Mouse (Mus musculus) intestine, postnatal 0 days (tissue): ENCODE data around the gene Gm6034. TPM values are rescaled to one million over a fixed set of nuclear protein-coding genes. Genes with fewer than 3 reads are reported as not detected.
"Not testable (repeated sequence)": the region's sequence is repeated elsewhere in the genome, so short reads cannot be mapped to it uniquely, and the experiment has no call there.

Experiments
- ATAC-seq: fragments of 200-750 bp; cut with Nextera tagmentation; 2 replicates; pipeline ENCODE4 v1.8.0; 2017; ENCODE audit warnings: mild to moderate bottlenecking, moderate TSS enrichment, moderate library complexity
- H3K27ac ChIP-seq: fragments of 300-500 bp; sonication (generic); 2 replicates; pipeline ENCODE4 v1.5.1; 2014; ENCODE audit warnings: mild to moderate bottlenecking, low read depth, low read length, moderate library complexity
- H3K27me3 ChIP-seq: fragments of 300-500 bp; sonication (generic); replicated peaks from 2 replicates; pipeline ENCODE4 v1.6.1; 2014; ENCODE audit warnings: low read length, mixed read lengths; ENCODE audit not compliant: control insufficient read depth, insufficient read depth
- H3K36me3 ChIP-seq: fragments of 300-500 bp; sonication (generic); 2 replicates; pipeline ENCODE4 v1.6.1; 2014; ENCODE audit warnings: mild to moderate bottlenecking, moderate library complexity; ENCODE audit not compliant: control insufficient read depth, insufficient read depth
- H3K4me1 ChIP-seq: fragments of 300-500 bp; sonication (generic); replicated peaks from 2 replicates; pipeline ENCODE4 v1.6.1; 2014; ENCODE audit warnings: antibody characterized with exemption, low read length, mixed read lengths; ENCODE audit not compliant: control insufficient read depth, insufficient read depth
- H3K4me2 ChIP-seq: fragments of 300-500 bp; sonication (generic); replicated peaks from 2 replicates; pipeline ENCODE4 v1.6.1; 2014; ENCODE audit warnings: low read depth, mild to moderate bottlenecking, moderate library complexity
- H3K4me3 ChIP-seq: fragments of 300-500 bp; sonication (generic); 2 replicates; pipeline ENCODE4 v1.5.1; 2014; ENCODE audit warnings: low read depth, low read length
- H3K9ac ChIP-seq: fragments of 300-500 bp; sonication (generic); 2 replicates; pipeline ENCODE4 v1.6.1; 2014; ENCODE audit warnings: mild to moderate bottlenecking, low read depth, low read length
- H3K9me3 ChIP-seq: fragments of 300-500 bp; sonication (generic); 2 replicates; pipeline ENCODE4 v1.6.1; 2016; ENCODE audit warnings: mixed run types; ENCODE audit not compliant: control insufficient read depth
- CTCF ChIP-seq: sonication (generic); IDR thresholded peaks from 2 replicates; pipeline ENCODE4 v1.5.1; 2016; ENCODE audit warnings: low read depth, mild to moderate bottlenecking, control low read depth, antibody characterized with exemption, moderate library complexity
- whole genome bisulfite sequencing: fragments of 180-500 bp; shearing (Covaris S2); extraction: QIAGEN DNeasy Blood & Tissue Kit; methylation state at CpG from one replicate; pipeline ENCODE4 v1.1.7; 2014; 5-methylcytosine and 5-hydroxymethylcytosine counted together
- polyA plus RNA-seq: library from polyadenylated mRNA; unstranded; fragments of >200 nt; fragmentation: Nextera tagmentation; extraction: Ambion mirVana; gene quantifications from 2 replicates; pipeline ENCODE4 v1.2.1, GENCODE M21; 2015

Gm6034 gene
- polyA plus RNA-seq, 1 experiment from 2014 or later, result 3.1 TPM

- H3K4me3 ChIP-seq, result no peak overlapping the region
- no peak for ATAC-seq
- no peaks in the 10 kb centered on the region for H3K9me3 ChIP-seq
- WGBS, result 22% methylated on average over 3 of the region's 3 CpGs
- no peaks in the 10 kb centered on the region for H3K36me3 ChIP-seq
- H3K9ac ChIP-seq, result no peak overlapping the region
- TF ChIP-seq CTCF, result no peak
- no peaks in the 10 kb centered on the region for H3K4me1 ChIP-seq
- H3K27ac ChIP-seq, result no peak overlapping the region
- no peaks in the 10 kb centered on the region for H3K27me3 ChIP-seq
- H3K4me2 ChIP-seq, result no peak overlapping the region
Observed at GRCm38 (mm10) chr17:36093936-36094335, 51.2 kb downstream of the Gm6034 start.

GRCm38 (mm10) chr17:36099603-36100002 is 56.8 kb downstream of the Gm6034 start:
- H3K4me2 ChIP-seq, ATAC-seq, H3K27ac ChIP-seq, H3K36me3 ChIP-seq, H3K27me3 ChIP-seq, H3K9ac ChIP-seq, H3K4me3 ChIP-seq, H3K4me1 ChIP-seq, H3K9me3 ChIP-seq: not testable (repeated sequence)
- 71% methylated on average over 2 of the region's 2 CpGs for WGBS

GRCm38 (mm10) chr17:36102091-36102490 is 59.3 kb downstream of the Gm6034 start:
- H3K27me3 ChIP-seq, ATAC-seq, H3K36me3 ChIP-seq, H3K27ac ChIP-seq, H3K9me3 ChIP-seq, H3K4me2 ChIP-seq, H3K4me3 ChIP-seq, H3K9ac ChIP-seq, H3K4me1 ChIP-seq: not testable (repeated sequence)
- WGBS, result 83% methylated on average over 11 of the region's 12 CpGs

Other genes starting within 250 kb of the Gm6034 start
- 34.6 and 36.9 TPM in 2 replicates for gene Ier3, start 221.3 kb upstream of the Gm6034 start, polyA plus RNA-seq
- gene Flot1, start 219.7 kb upstream of the Gm6034 start, polyA plus RNA-seq, result 56.4 and 57.8 TPM in 2 replicates
- gene Tubb5, start 204.7 kb upstream of the Gm6034 start, polyA plus RNA-seq, result 233 and 240 TPM in 2 replicates
- gene Mdc1, start 201.4 kb upstream of the Gm6034 start, polyA plus RNA-seq, result 2.3 and 2.7 TPM in 2 replicates
- 19.8 and 20.6 TPM in 2 replicates for gene Nrm, start 181.6 kb upstream of the Gm6034 start, polyA plus RNA-seq
- 15.2 and 15.6 TPM in 2 replicates for gene Ppp1r18, start 177.4 kb upstream of the Gm6034 start, polyA plus RNA-seq
- gene Dhx16, start 163.1 kb upstream of the Gm6034 start, polyA plus RNA-seq, result 17.2 and 18.1 TPM in 2 replicates
- 31.5 and 32.3 TPM in 2 replicates for gene 2310061I04Rik, start 145.5 kb upstream of the Gm6034 start, polyA plus RNA-seq
- 11.0 and 11.9 TPM in 2 replicates for gene Atat1, start 132.9 kb upstream of the Gm6034 start, polyA plus RNA-seq
- 81.6 and 85.7 TPM in 2 replicates for gene Mrps18b, start 126.6 kb upstream of the Gm6034 start, polyA plus RNA-seq
- gene Ppp1r10, start 126.5 kb upstream of the Gm6034 start, polyA plus RNA-seq, result 13.8 and 14.3 TPM in 2 replicates
- gene Abcf1, start 73.2 kb upstream of the Gm6034 start, polyA plus RNA-seq, result 84.1 and 91.1 TPM in 2 replicates
- 29.4 and 33.9 TPM in 2 replicates for gene Gnl1, start 63.1 kb upstream of the Gm6034 start, polyA plus RNA-seq
- 9.4 and 9.6 TPM in 2 replicates for gene Prr3, start 62.7 kb upstream of the Gm6034 start, polyA plus RNA-seq
- gene H2-T24, start 22.4 kb upstream of the Gm6034 start, polyA plus RNA-seq, result 1.4 and 1.5 TPM in 2 replicates
- gene H2-T23, start 10.1 kb upstream of the Gm6034 start, polyA plus RNA-seq, result 68.3 and 71.7 TPM in 2 replicates
- gene H2-T22, start 214 bp upstream of the Gm6034 start, polyA plus RNA-seq, result 19.5 and 21.2 TPM in 2 replicates
- 84.2 and 86.5 TPM in 2 replicates for gene Gm11127, start 15.4 kb downstream of the Gm6034 start, polyA plus RNA-seq
- 0.17 TPM in 1 of 2 replicates, not detected in the other for gene Gm19684, start 78.7 kb downstream of the Gm6034 start, polyA plus RNA-seq
- 0.93 and 1.3 TPM in 2 replicates for gene Gm7030, start 86.5 kb downstream of the Gm6034 start, polyA plus RNA-seq
- 28.7 and 31.1 TPM in 2 replicates for gene Gm8909, start 125.6 kb downstream of the Gm6034 start, polyA plus RNA-seq
- gene H2-T3, start 147.3 kb downstream of the Gm6034 start, polyA plus RNA-seq, result 53.3 and 65.3 TPM in 2 replicates
- 103 and 110 TPM in 2 replicates for gene Rpp21, start 215.1 kb downstream of the Gm6034 start, polyA plus RNA-seq
- gene Trim39, start 229.3 kb downstream of the Gm6034 start, polyA plus RNA-seq, result 4.2 and 5.7 TPM in 2 replicates
- not detected in 2 replicates for gene H2-M10.2, start 243.5 kb downstream of the Gm6034 start, polyA plus RNA-seq